Mouse (Mus musculus) frontal cortex, postnatal 25 days (tissue): ENCODE results near the gene Spata2.

Experiments
- DNase-seq, 2 experiments: peaks; one replicate each; pipeline ENCODE4 v3.0.0; 2022; ENCODE audit warnings: low spot score in 2 of 2

The Spata2 gene

GRCm38 (mm10) chr2:167447629-167448028, 45.1 kb downstream of the Spata2 start:
- no peak for DNase-seq

GRCm38 (mm10) chr2:167447207-167447606, 45.5 kb downstream of the Spata2 start:
- DNase-seq = no peak

DNA sequence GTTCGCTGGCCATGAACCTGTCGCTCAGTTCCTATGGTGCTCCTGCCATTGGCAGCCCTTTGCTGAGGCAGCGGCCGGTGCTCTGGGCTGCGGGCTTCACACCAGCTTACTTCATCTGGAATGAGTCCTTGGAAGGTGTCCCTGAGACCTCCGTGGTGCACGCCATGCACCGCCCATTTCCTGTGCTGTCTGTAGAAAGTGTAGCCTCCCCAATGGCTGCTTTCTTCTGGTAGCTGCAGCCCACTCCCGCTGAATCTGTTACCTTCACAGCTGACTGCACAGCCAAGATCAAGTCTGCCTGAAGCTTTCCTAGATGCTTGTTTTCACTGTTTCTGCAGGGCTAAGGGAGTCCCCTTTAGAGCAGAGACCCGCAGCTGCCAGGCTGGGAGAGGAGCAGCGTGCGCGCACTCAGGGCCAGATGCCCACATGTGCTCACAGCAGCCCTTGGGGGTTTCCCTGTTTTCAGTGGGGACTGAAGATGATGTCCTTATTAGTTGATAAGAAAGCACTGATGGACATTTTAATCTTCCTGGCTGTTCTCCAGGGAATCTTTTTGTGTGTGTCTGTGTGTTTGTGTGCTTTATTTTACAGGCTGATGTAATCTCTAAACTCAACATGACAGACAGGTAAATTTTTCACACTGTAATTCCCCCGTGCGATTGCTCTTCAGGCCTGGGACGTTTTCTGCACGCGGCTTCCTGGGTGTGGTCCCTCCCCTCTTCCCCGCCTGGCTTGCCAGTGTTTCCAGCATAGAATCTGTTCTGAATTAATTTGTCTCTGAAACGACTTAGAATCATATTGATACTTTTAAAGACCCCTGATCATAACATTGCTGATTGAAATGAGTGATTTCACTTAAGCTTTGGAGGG, 46.5 kb downstream of the Spata2 start:
- DNase-seq = no peak

DNA sequence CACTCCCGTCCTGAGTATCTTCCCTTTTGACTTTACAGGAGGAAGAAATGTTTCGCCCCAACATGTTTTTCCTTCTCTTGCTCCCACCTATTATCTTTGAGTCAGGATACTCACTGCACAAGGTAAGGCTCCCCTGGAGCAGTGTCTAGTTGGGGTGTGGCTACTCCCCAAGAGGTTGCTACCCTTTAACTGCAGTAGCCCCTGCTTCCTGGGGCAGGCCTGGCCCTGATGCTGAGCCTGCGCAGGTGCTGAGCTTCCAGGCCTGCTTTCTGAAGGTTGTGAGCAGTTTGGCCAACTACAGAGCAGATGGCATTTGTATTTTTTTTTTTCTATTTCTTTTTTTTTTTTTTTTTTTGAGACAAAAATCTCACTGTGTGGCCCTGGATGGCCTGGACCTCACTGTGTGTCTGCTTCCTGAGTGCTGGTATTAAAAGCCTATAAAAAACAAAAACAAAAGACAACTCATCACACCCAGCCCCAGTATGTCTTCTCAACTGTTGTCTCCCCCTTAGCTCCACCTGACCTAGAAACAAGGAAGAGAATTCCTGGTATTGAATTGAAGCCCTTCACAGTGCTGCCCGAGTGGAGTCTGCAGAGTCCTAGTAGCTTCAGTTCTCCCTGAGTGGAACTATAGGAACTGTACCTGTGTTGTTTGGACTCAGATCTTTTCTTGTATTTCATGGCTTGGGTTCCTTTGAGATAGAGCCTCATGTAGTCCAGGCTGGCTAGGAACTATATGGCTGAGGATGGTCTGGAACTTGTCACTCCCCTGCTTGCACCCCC, 49.1 kb downstream of the Spata2 start:
- DNase-seq = no peak

DNA sequence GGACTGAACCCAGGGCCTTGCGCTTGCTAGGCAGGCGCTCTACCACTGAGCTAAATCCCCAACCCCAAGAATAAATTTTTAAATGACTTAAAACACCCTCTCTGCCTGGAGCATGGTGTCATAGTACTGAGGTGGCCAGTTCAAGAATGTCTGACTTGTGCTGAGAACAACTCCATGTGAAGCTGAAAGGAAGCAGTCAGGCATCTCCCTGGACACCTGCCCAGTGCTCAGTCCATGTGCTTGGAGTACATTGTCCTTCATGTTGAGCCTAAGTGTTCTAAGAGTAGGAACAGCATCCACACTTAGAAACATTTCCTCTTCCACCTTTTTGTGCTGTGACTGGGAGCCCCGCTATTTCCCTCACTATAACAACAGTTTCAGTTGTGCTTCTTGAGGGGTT, 53.3 kb downstream of the Spata2 start:
- DNase-seq = no peak

DNA sequence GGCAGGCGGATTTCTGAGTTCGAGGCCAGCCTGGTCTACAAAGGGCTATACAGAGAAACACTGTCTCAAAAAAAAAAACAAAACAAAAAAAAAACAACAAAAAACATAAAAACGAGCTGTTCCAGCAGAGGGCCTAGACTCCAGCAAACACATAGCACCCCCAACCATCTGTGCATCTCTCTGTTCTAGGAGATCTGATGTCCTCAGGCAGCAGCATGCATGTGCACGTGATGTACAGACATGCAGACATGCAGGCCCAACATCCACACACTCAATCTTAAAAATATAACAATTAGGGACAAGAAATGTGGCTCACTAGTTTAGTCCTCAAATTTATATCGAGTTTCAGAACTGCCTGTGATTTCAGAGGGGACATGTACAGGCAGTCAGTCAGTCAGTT, 56.3 kb downstream of the Spata2 start:
- no peak for DNase-seq

GRCm38 (mm10) chr2:167435631-167436030, 57.1 kb downstream of the Spata2 start:
- no peak for DNase-seq

DNA sequence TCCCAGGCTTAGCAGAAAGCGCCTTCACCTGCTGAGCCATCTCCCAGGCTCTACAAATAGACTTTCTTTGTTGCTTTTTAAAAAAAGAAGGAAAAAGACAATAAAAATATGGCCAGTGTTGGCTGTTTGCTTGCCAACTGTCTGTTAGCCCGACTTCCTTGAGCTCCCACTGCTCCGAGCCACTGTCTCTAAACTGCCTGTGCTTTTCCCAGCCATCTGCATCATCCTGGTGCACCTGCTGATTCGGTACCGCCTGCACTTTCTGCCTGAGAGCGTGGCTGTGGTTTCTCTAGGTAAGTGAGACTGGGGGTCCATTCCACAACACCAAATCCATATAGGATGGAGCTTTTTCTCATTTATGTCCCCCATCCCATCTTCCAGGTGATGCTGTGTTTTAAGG, 58.1 kb downstream of the Spata2 start:
- DNase-seq = no peak

GRCm38 (mm10) chr2:167431418-167431776, 61.3 kb downstream of the Spata2 start:
- DNase-seq = no peak
